Mouse (Mus musculus) limb, embryonic 12.5 days (tissue): ENCODE measurements around the gene Ppp2r2d. TPM values are rescaled to one million over a fixed set of nuclear protein-coding genes. Genes with fewer than 3 reads are reported as not detected.

Source experiments
- ATAC-seq: fragments of 200-750 bp; cut with Nextera tagmentation; 2 replicates; pipeline ENCODE4 v1.8.0; 2017; ENCODE audit warnings: low read depth, moderate TSS enrichment; ENCODE audit not compliant: insufficient number of reproducible peaks, insufficient read depth, low FRiP score, low TSS enrichment
- H3K27ac ChIP-seq: fragments of 300-500 bp; sonication (generic); 2 replicates; pipeline ENCODE4 v1.5.1; 2016; ENCODE audit warnings: mild to moderate bottlenecking, moderate library complexity
- H3K27me3 ChIP-seq: fragments of 300-500 bp; sonication (generic); 2 replicates; pipeline ENCODE4 v1.6.1; 2016; ENCODE audit warnings: mild to moderate bottlenecking, moderate library complexity
- H3K36me3 ChIP-seq: fragments of 300-500 bp; sonication (generic); 2 replicates; pipeline ENCODE4 v1.6.1; 2016; ENCODE audit warnings: mild to moderate bottlenecking, moderate library complexity
- H3K4me1 ChIP-seq: fragments of 300-500 bp; sonication (generic); replicated peaks from 2 replicates; pipeline ENCODE4 v1.6.1; 2016
- H3K4me2 ChIP-seq: fragments of 300-500 bp; sonication (generic); 2 replicates; pipeline ENCODE4 v1.6.1; 2016; ENCODE audit warnings: mild to moderate bottlenecking, moderate library complexity
- H3K4me3 ChIP-seq: fragments of 300-500 bp; sonication (generic); replicated peaks from 2 replicates; pipeline ENCODE4 v1.5.1; 2016; ENCODE audit warnings: mild to moderate bottlenecking
- H3K9ac ChIP-seq: fragments of 300-500 bp; sonication (generic); replicated peaks from 2 replicates; pipeline ENCODE4 v1.6.1; 2016; ENCODE audit warnings: mild to moderate bottlenecking, moderate library complexity
- H3K9me3 ChIP-seq: fragments of 300-500 bp; sonication (generic); 2 replicates; pipeline ENCODE4 v1.6.1; 2016; ENCODE audit warnings: mild to moderate bottlenecking, moderate library complexity
- WGBS: fragments of 180-500 bp; shearing (Covaris S2); methylation state at CpG from one replicate; pipeline ENCODE4 v1.1.7; 2016; 5-methylcytosine and 5-hydroxymethylcytosine counted together
- polyA plus RNA-seq: library from polyadenylated mRNA; unstranded; fragments of >200 nt; fragmentation: Nextera tagmentation; extraction: Ambion mirVana; gene quantifications from 2 replicates; pipeline ENCODE4 v1.2.1, GENCODE M21; 2016

Gene Ppp2r2d
- polyA plus RNA-seq, 1 experiment from 2014 or later, result 51.1 TPM

DNA sequence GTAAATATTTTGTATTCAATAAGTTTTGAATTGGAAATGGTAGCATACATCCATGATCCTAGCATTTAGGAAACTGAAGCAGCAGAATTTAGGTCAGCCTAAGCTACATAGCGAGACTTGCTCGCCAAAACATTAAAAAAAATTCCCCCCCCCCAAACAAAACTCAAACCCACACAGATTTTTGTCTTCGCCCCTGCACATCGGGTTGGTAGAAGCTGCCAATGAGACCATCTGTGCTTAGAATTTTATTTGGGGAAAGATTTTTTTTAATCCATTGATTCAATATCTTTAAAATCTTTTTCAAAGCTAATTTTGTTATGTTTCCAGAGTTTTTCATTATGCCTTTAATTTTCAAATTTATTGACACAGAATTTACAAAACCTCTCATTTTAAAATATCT is 82.6 kb downstream of the Ppp2r2d start:
- H3K4me2 ChIP-seq, result no peak overlapping the region
- H3K36me3 ChIP-seq, result no peaks in the 10 kb centered on the region
- no peak overlapping the region for H3K4me3 ChIP-seq
- no peak overlapping the region for H3K9ac ChIP-seq
- no peak for ATAC-seq
- H3K27ac ChIP-seq, result no peak overlapping the region
- 86% methylated on average over 4 of the region's 4 CpGs for WGBS
- H3K4me1 ChIP-seq, result no peaks in the 10 kb centered on the region
- no peaks in the 10 kb centered on the region for H3K9me3 ChIP-seq
- no peaks in the 10 kb centered on the region; the same call in 1 of the 2 replicates for H3K27me3 ChIP-seq

Other genes with a start within 250 kb of the Ppp2r2d start
- gene Mapk1ip1, start 194 bp downstream of the Ppp2r2d start, polyA plus RNA-seq, result 11.6 and 13.6 TPM in 2 replicates
- 117 and 124 TPM in 2 replicates for gene Bnip3, start 63.4 kb downstream of the Ppp2r2d start, polyA plus RNA-seq
- gene Jakmip3, start 94.7 kb downstream of the Ppp2r2d start, polyA plus RNA-seq, result 0.66 and 0.68 TPM in 2 replicates
- gene Dpysl4, start 239.9 kb downstream of the Ppp2r2d start, polyA plus RNA-seq, result 34.4 and 34.9 TPM in 2 replicates